Mouse (Mus musculus): ENCODE measurements around the gene Hist1h2bf.

DNA sequence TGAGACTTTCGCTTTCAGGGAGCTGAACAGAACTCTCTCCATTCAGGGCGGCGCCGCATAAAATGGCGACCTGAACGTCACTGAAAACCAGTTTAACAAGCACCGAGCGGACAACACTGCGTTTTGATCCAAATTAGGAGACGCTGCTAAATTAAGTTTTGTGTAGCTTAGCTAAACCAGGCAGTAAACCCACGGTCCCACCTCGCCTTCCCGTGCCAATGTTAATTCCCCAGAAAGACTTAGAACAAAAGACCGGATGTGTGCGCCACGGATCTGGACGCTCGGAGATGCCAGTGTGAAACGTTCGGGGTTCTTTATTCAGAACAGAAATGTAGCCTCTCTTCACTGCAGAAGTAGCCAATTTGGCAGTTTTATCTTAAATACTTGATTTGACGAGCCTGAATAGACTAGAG is 11.0 kb upstream of the Hist1h2bf start:
- TF ChIP-seq USF1 (IDR thresholded peaks at IDR 0.05; ENCODE audit: low read depth), result no peak
- no peak for TF ChIP-seq CTCF (IDR thresholded peaks at IDR 0.05; ENCODE audit: control insufficient read depth, insufficient read depth, insufficient read length)
- no peak for TF ChIP-seq MYOG (IDR thresholded peaks at IDR 0.05; ENCODE audit: control insufficient read depth, extremely low read depth, insufficient read length)
- no peak for TF ChIP-seq CEBPB (IDR thresholded peaks at IDR 0.05; ENCODE audit: low read depth)
